Mouse (Mus musculus) small intestine, adult 2 months (tissue): ENCODE measurements around the gene Rtp4.

Source experiments
- CTCF ChIP-seq: fragments of 200-500 bp; IDR thresholded peaks from 2 replicates; pipeline ENCODE4 v1.5.1; 2012; ENCODE audit warnings: low read depth, mild to moderate bottlenecking, control low read depth, inconsistent platforms, low read length, moderate library complexity, mixed read lengths; ENCODE audit not compliant: insufficient replicate concordance, insufficient read length; ENCODE audit errors: extremely low read depth
- POLR2A ChIP-seq: fragments of 200-500 bp; IDR thresholded peaks from 2 replicates; pipeline ENCODE4 v1.6.1; 2012; ENCODE audit warnings: low read depth, mild to moderate bottlenecking, control low read depth, inconsistent platforms, low read length, moderate library complexity

DNA sequence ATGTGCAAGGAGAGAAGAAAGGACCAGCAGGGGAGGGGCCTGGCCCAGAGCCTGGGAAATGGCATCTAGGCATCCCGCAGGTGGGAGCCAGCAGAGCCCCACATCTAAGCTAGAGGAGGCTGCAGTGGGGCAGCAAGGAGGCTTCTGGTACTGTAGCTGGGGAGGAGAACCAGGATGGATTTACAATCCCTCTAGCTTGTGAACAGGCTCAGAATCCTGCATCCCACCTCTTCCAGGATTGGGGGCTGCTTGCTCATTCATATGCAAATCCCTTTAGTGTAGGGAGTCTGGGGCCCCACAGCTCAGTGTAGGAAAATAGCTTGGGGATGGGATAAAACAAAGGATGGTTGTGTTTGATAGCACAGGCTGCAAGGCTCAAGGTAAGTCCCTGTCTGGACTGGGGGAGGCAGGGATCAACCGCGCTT is 15.8 kb upstream of the Rtp4 start:
- TF ChIP-seq CTCF (no peak), POLR2A (no peak)
